ENCODE assay signal across 9 mouse cellular contexts in genomic region chr11:95071266-95071665, GRCm38 (mm10). TPM values are rescaled to one million over a fixed set of nuclear protein-coding genes. Genes with fewer than 3 reads are reported as not detected.
DNase-seq lines count a peak whose midpoint lies in the region; ATAC-seq and TF ChIP-seq lines count a peak whose summit lies in the region.
"Had no signal": no experiment of that assay in that cellular context is flagged by ENCODE, and none has a peak within 500 bp of the region (broad histone marks: within the 10 kb centered on the region; RNA-seq: fewer than 3 reads in every experiment).

No protein-coding gene starts in this region.

- no peak for DNase-seq in limb, embryonic 10.5 days (ENCODE audit: low spot score)
- peak; percentile 46 for DNase-seq in heart, adult 8-10 months (ENCODE audit: low spot score)
- DNase-seq in gastrocnemius, adult 18-20 months (ENCODE audit: low spot score) = no peak
- no peak for DNase-seq in embryo, embryonic 10.5 days (ENCODE audit: low spot score)

- H3K27ac ChIP-seq in limb, embryonic 15.5 days = peak overlapping the region; percentile 59; the same call in 1 of the 2 replicates
- H3K27ac ChIP-seq in limb, embryonic 10.5 days = no peak overlapping the region
- peak overlapping the region; percentile 66; the same call in 1 of the 2 replicates for H3K27ac ChIP-seq in intestine, postnatal 0 days (ENCODE audit: low read depth, low read length)
- H3K27ac ChIP-seq in stomach, embryonic 15.5 days = peak overlapping the region; percentile 64

- H3K4me3 ChIP-seq in limb, embryonic 15.5 days = no peak overlapping the region
- H3K4me3 ChIP-seq in limb, embryonic 10.5 days = no peak overlapping the region
- no peak overlapping the region for H3K4me3 ChIP-seq in intestine, postnatal 0 days (ENCODE audit: low read depth, low read length)
- H3K4me3 ChIP-seq in stomach, embryonic 15.5 days (replicated peaks) = no peak overlapping the region

- 39% methylated on average over 7 of the region's 7 CpGs for WGBS in limb, embryonic 15.5 days
- WGBS in limb, embryonic 10.5 days = 67% methylated on average over 7 of the region's 7 CpGs
- 42% methylated on average over 7 of the region's 7 CpGs for WGBS in intestine, postnatal 0 days
- WGBS in stomach, embryonic 15.5 days = 25% methylated on average over 7 of the region's 7 CpGs

- no peaks in the 10 kb centered on the region for H3K36me3 ChIP-seq in limb, embryonic 15.5 days
- no peaks in the 10 kb centered on the region for H3K36me3 ChIP-seq in limb, embryonic 10.5 days
- H3K36me3 ChIP-seq in intestine, postnatal 0 days (ENCODE audit: control insufficient read depth, insufficient read depth) = peaks cover 11% of the 10 kb centered on the region; the same call in 1 of the 2 replicates
- no peaks in the 10 kb centered on the region for H3K36me3 ChIP-seq in stomach, embryonic 15.5 days

- H3K4me1 ChIP-seq in limb, embryonic 15.5 days = peaks cover 47% of the 10 kb centered on the region
- peaks cover 14% of the 10 kb centered on the region for H3K4me1 ChIP-seq in limb, embryonic 10.5 days
- 0 out of 2 replicates have a peak, but pooled peaks cover 18% of the 10 kb centered on the region for H3K4me1 ChIP-seq in intestine, postnatal 0 days (replicated peaks; ENCODE audit: control insufficient read depth, insufficient read depth, low read length)
- peaks cover 67% of the 10 kb centered on the region for H3K4me1 ChIP-seq in stomach, embryonic 15.5 days

- peaks cover 30% of the 10 kb centered on the region for H3K27me3 ChIP-seq in limb, embryonic 15.5 days
- H3K27me3 ChIP-seq in limb, embryonic 10.5 days (ENCODE audit: low read depth, poor library complexity, severe bottlenecking) = peaks cover 46% of the 10 kb centered on the region
- no peaks in the 10 kb centered on the region for H3K27me3 ChIP-seq in intestine, postnatal 0 days (replicated peaks; ENCODE audit: control insufficient read depth, insufficient read depth, low read length)
- no peaks in the 10 kb centered on the region for H3K27me3 ChIP-seq in stomach, embryonic 15.5 days (replicated peaks)

- no peak for TF ChIP-seq CTCF in intestine, postnatal 0 days (IDR thresholded peaks at IDR 0.05; ENCODE audit: low read depth)

- H3K4me2 ChIP-seq in limb, embryonic 15.5 days = no peak overlapping the region
- H3K4me2 ChIP-seq in intestine, postnatal 0 days (replicated peaks; ENCODE audit: low read depth) = 0 out of 2 replicates have a peak overlapping the region, but pooled peaks have one; percentile 32
- H3K4me2 ChIP-seq in stomach, embryonic 15.5 days = peak overlapping the region; percentile 16

- peak; percentile 22; the same call in 1 of the 2 replicates for ATAC-seq in limb, embryonic 15.5 days (ENCODE audit: insufficient number of reproducible peaks, low FRiP score, low TSS enrichment, low read depth)
- ATAC-seq in intestine, postnatal 0 days = no peak
- no peak for ATAC-seq in stomach, embryonic 15.5 days (ENCODE audit: insufficient read depth, low FRiP score, low read depth)

- no peaks in the 10 kb centered on the region for H3K9me3 ChIP-seq in limb, embryonic 15.5 days
- no peaks in the 10 kb centered on the region for H3K9me3 ChIP-seq in limb, embryonic 10.5 days (replicated peaks)
- H3K9me3 ChIP-seq in intestine, postnatal 0 days (ENCODE audit: control insufficient read depth) = no peaks in the 10 kb centered on the region
- no peaks in the 10 kb centered on the region for H3K9me3 ChIP-seq in stomach, embryonic 15.5 days

- no peak overlapping the region for H3K9ac ChIP-seq in limb, embryonic 15.5 days
- no peak overlapping the region for H3K9ac ChIP-seq in intestine, postnatal 0 days (ENCODE audit: low read depth, low read length)
- H3K9ac ChIP-seq in stomach, embryonic 15.5 days = no peak overlapping the region

RNA-seq across cellular contexts. Expression of gene Itga3, which starts 5.3 kb away (rescaled TPM):
- 8.9 and 9.5 TPM in 2 replicates for polyA plus RNA-seq in limb, embryonic 15.5 days (2015; fragmentation: Nextera tagmentation; extraction: Ambion mirVana)
- 10.2 and 11.1 TPM in 2 replicates for polyA plus RNA-seq in limb, embryonic 10.5 days (2016; fragmentation: Nextera tagmentation; extraction: Ambion mirVana)
- total RNA-seq in heart, adult 8-10 months (2022) = 10 to 100 TPM in 1 of 4 experiments, 1 to 10 TPM in 3; 9.1 to 10.3 (median 9.8) TPM
- polyA plus RNA-seq in intestine, postnatal 0 days (2015; fragmentation: Nextera tagmentation; extraction: Ambion mirVana) = 51.3 and 57.9 TPM in 2 replicates
- 23.8 and 24.1 TPM in 2 replicates for polyA plus RNA-seq in stomach, embryonic 15.5 days (2015; fragmentation: Nextera tagmentation; extraction: Ambion mirVana)
- 1 to 10 TPM; 4.7 to 5.0 TPM for total RNA-seq in gastrocnemius, adult 18-20 months (2021)

RNA-seq across cellular contexts. Expression of gene Pdk2, which starts 30.1 kb away (rescaled TPM):
- 33.4 and 42.9 TPM in 2 replicates for polyA plus RNA-seq in limb, embryonic 15.5 days (2015; fragmentation: Nextera tagmentation; extraction: Ambion mirVana)
- polyA plus RNA-seq in limb, embryonic 10.5 days (2016; fragmentation: Nextera tagmentation; extraction: Ambion mirVana) = 9.8 and 21.2 TPM in 2 replicates
- total RNA-seq in heart, adult 8-10 months (2022) = 100 to 1,000 TPM; 469 to 545 (median 504) TPM
- 53.2 and 57.4 TPM in 2 replicates for polyA plus RNA-seq in intestine, postnatal 0 days (2015; fragmentation: Nextera tagmentation; extraction: Ambion mirVana)
- 30.2 and 35.1 TPM in 2 replicates for polyA plus RNA-seq in stomach, embryonic 15.5 days (2015; fragmentation: Nextera tagmentation; extraction: Ambion mirVana)
- 100 to 1,000 TPM; 514 to 515 TPM for total RNA-seq in gastrocnemius, adult 18-20 months (2021)

RNA-seq across cellular contexts. Expression of gene Dlx3, which starts 48.7 kb away (rescaled TPM):
- 17.7 and 20.9 TPM in 2 replicates for polyA plus RNA-seq in limb, embryonic 15.5 days (2015; fragmentation: Nextera tagmentation; extraction: Ambion mirVana)
- 6.9 and 9.5 TPM in 2 replicates for polyA plus RNA-seq in limb, embryonic 10.5 days (2016; fragmentation: Nextera tagmentation; extraction: Ambion mirVana)
- total RNA-seq in heart, adult 8-10 months (2022) = not detected
- 0.30 and 0.44 TPM in 2 replicates for polyA plus RNA-seq in intestine, postnatal 0 days (2015; fragmentation: Nextera tagmentation; extraction: Ambion mirVana)
- polyA plus RNA-seq in stomach, embryonic 15.5 days (2015; fragmentation: Nextera tagmentation; extraction: Ambion mirVana) = 1.9 and 2.0 TPM in 2 replicates
- not detected for total RNA-seq in gastrocnemius, adult 18-20 months (2021)
- total RNA-seq: gastrocnemius, adult 8-10 months; left cerebral cortex, adult 18-20 months had no signal
